Mouse (Mus musculus): Measurements from ENCODE around the gene Tlcd1.

The Tlcd1 gene

GRCm38 (mm10) chr11:78160675-78161074, 15.8 kb upstream of the Tlcd1 start:
- DNase-seq (ENCODE audit: inconsistent age in 2 of 2, low spot score in 1 of 2): peak in 1 of 2 experiments; percentile 15

GRCm38 (mm10) chr11:78161169-78161568, 15.3 kb upstream of the Tlcd1 start:
- DNase-seq (ENCODE audit: inconsistent age in 2 of 2, low spot score in 1 of 2): peak; percentile 21 to 43

GRCm38 (mm10) chr11:78161968-78162367, 14.5 kb upstream of the Tlcd1 start:
- DNase-seq (ENCODE audit: inconsistent age in 2 of 2, low spot score in 1 of 2): peak; percentile 25 to 45

GRCm38 (mm10) chr11:78162504-78162903, 14.0 kb upstream of the Tlcd1 start:
- peak; percentile 75 to 91 for DNase-seq (ENCODE audit: inconsistent age in 2 of 2, low spot score in 1 of 2)

GRCm38 (mm10) chr11:78163045-78163444, 13.5 kb upstream of the Tlcd1 start:
- DNase-seq (ENCODE audit: inconsistent age in 2 of 2, low spot score in 1 of 2): peak in 1 of 2 experiments; percentile 26

GRCm38 (mm10) chr11:78163681-78164603, 12.6 kb upstream of the Tlcd1 start:
- peak; percentile 74 to 90 for DNase-seq (ENCODE audit: inconsistent age in 2 of 2, low spot score in 1 of 2)

- DNase-seq (ENCODE audit: inconsistent age in 2 of 2, low spot score in 1 of 2): peak in 1 of 2 experiments; percentile 81
Measured at GRCm38 (mm10) chr11:78164604-78164923, 11.9 kb upstream of the Tlcd1 start.

GRCm38 (mm10) chr11:78164924-78165760, 11.4 kb upstream of the Tlcd1 start, which contains the start of gene Traf4:
Gene Traf4 (minus strand): TSS chr11:78165589.
- DNase-seq (ENCODE audit: inconsistent age in 2 of 2, low spot score in 1 of 2): peak; percentile 88 to 96

- DNase-seq (ENCODE audit: inconsistent age in 2 of 2, low spot score in 1 of 2): no peak
Measured at GRCm38 (mm10) chr11:78165761-78166109, 10.8 kb upstream of the Tlcd1 start.

- DNase-seq (ENCODE audit: inconsistent age in 2 of 2, low spot score in 1 of 2): no peak
Measured at GRCm38 (mm10) chr11:78166161-78166560, 10.3 kb upstream of the Tlcd1 start.

GRCm38 (mm10) chr11:78166640-78167039, 9.9 kb upstream of the Tlcd1 start:
- no peak for DNase-seq (ENCODE audit: inconsistent age in 2 of 2, low spot score in 1 of 2)

- DNase-seq (ENCODE audit: inconsistent age in 2 of 2, low spot score in 1 of 2): no peak
Measured at GRCm38 (mm10) chr11:78167257-78167959, 9.1 kb upstream of the Tlcd1 start.

- no peak for DNase-seq (ENCODE audit: inconsistent age in 2 of 2, low spot score in 1 of 2)
Measured at GRCm38 (mm10) chr11:78168541-78169468, 7.7 kb upstream of the Tlcd1 start.

- DNase-seq (ENCODE audit: inconsistent age in 2 of 2, low spot score in 1 of 2): peak in 1 of 2 experiments; percentile 17
Measured at GRCm38 (mm10) chr11:78170306-78170705, 6.2 kb upstream of the Tlcd1 start.

GRCm38 (mm10) chr11:78171328-78171727, 5.2 kb upstream of the Tlcd1 start:
- no peak for DNase-seq (ENCODE audit: inconsistent age in 2 of 2, low spot score in 1 of 2)

GRCm38 (mm10) chr11:78172034-78172747, 4.3 kb upstream of the Tlcd1 start:
- peak; percentile 25 to 45 for DNase-seq (ENCODE audit: inconsistent age in 2 of 2, low spot score in 1 of 2)

GRCm38 (mm10) chr11:78172748-78173383, 3.6 kb upstream of the Tlcd1 start:
- peak; percentile 77 to 79 for DNase-seq (ENCODE audit: inconsistent age in 2 of 2, low spot score in 1 of 2)

GRCm38 (mm10) chr11:78174506-78174905, 2.0 kb upstream of the Tlcd1 start:
- peak in 1 of 2 experiments; percentile 18 for DNase-seq (ENCODE audit: inconsistent age in 2 of 2, low spot score in 1 of 2)

Data from adrenal gland, adult (tissue).